Mouse (Mus musculus) hindlimb bud, embryonic 11.5 days (tissue): ENCODE measurements around the gene Kcnmb3.

Source experiments
- DNase-seq: peaks from one replicate; pipeline ENCODE4 v3.0.0-alpha.2; 2012; ENCODE audit warnings: low read depth, low spot score; ENCODE audit errors: extremely low spot score

The Kcnmb3 gene

GRCm38 (mm10) chr3:32495088-32495770 lies 3.2 kb upstream of the Kcnmb3 start:
- no peak for DNase-seq

GRCm38 (mm10) chr3:32494387-32495087 lies 2.5 kb upstream of the Kcnmb3 start:
- no peak for DNase-seq

GRCm38 (mm10) chr3:32490928-32491315 lies 1.1 kb downstream of the Kcnmb3 start:
- no peak for DNase-seq

GRCm38 (mm10) chr3:32490076-32490927 lies 1.7 kb downstream of the Kcnmb3 start:
- DNase-seq: no peak

DNA sequence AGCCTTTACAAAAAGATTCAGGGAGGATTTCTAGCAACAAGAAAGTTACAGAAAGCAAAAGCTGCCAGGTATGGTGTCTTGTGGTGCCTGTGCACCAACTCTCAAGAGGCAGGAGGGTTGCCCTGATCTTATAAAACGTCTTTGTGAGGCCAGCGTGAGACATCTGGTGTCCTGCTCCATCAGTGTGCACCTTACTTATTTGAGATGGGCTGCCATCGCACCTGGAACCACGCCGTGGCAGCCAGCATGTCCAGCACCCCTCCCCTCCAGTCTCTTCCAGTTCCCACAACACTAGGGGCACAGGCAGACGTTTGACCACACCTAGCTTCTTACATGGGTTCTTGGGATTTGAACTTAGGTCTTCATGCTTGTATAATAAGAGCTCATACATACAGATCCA lies 3.9 kb downstream of the Kcnmb3 start:
- no peak for DNase-seq

DNA sequence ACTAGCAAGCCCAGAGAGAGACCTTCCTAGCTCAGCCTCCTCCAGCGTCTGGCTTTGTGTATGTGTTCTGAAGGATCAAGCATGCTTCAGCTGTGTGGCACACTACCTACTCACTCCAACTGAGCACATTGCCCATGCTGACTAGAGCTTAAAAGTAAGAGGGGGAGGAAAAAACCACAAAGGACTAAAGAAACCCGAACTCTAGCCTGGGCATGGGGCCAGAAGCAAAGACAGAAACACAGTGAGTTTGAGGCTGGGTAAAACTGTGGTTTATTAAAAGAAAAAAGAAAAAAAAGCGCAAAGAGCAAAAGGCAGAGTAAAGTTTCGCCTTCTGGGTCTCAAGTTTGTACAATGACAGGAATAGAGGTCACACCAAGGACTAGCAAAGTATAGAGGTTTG lies 5.5 kb downstream of the Kcnmb3 start:
- no peak for DNase-seq

- DNase-seq: no peak
These were observed 9.0 kb downstream of the Kcnmb3 start for GRCm38 (mm10) chr3:32483035-32483434.

GRCm38 (mm10) chr3:32479961-32480360 lies 12.1 kb downstream of the Kcnmb3 start:
- no peak for DNase-seq

DNA sequence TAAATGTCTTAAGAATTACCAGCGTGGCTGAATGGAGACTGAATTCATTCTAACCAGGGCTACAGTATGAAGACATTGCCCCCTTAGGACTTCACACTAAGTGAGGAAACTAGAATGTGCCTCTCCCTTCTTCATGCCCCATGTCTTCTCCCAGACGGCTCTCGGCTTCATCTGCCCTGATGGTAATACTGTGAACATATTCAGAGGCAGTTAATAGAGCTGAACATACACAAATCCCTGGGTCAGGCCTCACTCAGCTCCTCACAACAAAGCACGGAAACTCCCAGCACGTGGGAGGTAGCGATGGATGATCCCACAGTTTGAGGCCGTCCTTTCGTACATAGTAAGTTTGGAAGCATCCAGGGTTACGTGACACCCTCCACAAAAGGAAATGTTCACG lies 18.8 kb downstream of the Kcnmb3 start:
- no peak for DNase-seq

- DNase-seq: no peak
These were observed 19.7 kb downstream of the Kcnmb3 start for GRCm38 (mm10) chr3:32472191-32472900.

GRCm38 (mm10) chr3:32471098-32471497 lies 20.9 kb downstream of the Kcnmb3 start:
- no peak for DNase-seq

DNA sequence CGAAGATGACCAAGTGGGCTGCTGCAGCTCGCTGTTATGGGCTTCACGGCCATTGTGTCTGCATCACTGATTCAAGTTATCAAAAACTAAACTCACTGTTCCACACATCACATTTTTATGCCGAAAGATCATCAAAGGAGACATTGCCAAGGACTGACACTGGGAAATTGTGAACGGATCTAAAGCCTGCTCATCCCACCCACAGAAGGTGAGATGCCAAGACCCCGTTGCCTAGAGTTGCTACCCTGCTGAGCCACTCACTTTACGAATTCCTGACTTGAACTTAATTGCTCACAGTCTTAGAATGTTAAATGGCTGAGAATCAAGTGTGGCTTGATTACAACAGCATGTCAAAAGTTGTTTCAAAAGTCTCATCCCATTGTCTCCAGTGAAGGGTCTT lies 21.6 kb downstream of the Kcnmb3 start:
- DNase-seq: no peak

GRCm38 (mm10) chr3:32468411-32468810 lies 23.6 kb downstream of the Kcnmb3 start:
- no peak for DNase-seq

GRCm38 (mm10) chr3:32467321-32467720 lies 24.7 kb downstream of the Kcnmb3 start:
- no peak for DNase-seq

DNA sequence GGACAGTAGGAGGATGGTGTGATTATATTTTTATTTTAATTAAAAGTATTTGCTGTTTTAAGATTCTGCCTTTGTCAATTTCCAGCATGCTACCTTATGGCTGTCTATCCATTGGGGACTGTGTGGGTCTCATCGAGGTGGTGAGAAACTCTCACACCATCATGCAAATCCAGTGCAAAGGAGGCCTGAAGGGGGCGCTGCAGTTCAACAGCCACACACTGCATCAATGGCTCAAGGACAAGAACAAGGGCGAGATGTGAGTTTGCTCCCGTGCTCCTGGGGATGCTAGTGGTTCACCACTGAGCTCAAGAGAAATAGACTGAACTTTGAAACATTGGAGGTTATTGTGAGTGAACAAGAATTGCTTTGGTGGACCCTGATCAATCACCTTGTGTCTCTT lies 32.3 kb downstream of the Kcnmb3 start:
- DNase-seq: no peak

DNA sequence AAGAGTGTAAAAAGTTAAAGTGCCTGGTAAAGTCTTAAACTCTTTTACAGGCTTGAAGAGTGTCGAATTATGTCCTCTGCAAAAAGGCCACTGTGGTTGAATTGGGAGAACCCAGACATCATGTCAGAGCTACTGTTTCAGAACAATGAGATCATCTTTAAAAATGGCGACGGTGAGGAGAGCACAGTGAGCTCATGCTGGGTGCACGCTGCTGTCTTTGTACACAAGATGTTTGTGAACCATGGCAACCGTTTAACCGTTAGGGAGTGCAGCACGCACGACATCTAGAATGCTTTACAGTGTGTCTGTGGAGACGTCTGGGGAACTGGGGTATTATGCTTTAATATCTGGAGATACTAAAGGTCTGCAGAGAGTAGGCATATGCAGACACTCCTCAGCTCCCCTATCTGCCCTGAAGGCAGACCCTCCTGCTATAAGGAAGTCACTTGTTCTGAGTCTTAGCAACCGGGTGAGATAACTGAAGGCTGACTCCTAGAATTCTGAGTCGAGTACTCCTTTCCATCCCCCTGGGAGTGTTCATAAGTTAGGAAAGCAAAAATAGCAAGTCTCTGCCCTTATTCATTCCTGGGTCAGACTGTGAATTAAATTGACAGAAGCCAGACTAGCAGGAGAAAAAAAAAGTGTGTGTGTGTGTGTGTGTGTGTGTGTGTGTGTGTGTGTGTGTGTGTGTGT lies 37.6 kb downstream of the Kcnmb3 start:
- no peak for DNase-seq

- DNase-seq: no peak
These were observed 50.3 kb downstream of the Kcnmb3 start for GRCm38 (mm10) chr3:32441710-32442109.

- no peak for DNase-seq
These were observed 53.3 kb downstream of the Kcnmb3 start for GRCm38 (mm10) chr3:32438716-32439115.

DNA sequence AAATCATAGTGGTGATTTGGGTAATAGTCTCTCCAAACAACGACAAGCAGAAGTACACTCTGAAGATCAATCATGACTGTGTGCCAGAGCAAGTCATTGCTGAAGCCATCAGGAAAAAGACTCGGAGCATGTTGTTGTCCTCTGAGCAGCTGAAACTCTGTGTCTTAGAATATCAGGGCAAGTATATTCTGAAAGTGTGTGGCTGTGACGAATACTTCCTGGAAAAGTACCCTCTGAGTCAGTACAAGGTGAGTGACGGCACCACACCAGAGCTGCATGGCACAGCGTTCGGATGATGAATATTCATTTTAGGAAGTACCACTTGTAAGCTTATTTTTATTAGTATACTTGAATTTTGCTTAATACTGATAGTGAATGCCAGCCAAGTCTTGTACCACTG lies 54.2 kb downstream of the Kcnmb3 start:
- DNase-seq: no peak

- DNase-seq: no peak
These were observed 54.7 kb downstream of the Kcnmb3 start for GRCm38 (mm10) chr3:32437297-32437696.

DNA sequence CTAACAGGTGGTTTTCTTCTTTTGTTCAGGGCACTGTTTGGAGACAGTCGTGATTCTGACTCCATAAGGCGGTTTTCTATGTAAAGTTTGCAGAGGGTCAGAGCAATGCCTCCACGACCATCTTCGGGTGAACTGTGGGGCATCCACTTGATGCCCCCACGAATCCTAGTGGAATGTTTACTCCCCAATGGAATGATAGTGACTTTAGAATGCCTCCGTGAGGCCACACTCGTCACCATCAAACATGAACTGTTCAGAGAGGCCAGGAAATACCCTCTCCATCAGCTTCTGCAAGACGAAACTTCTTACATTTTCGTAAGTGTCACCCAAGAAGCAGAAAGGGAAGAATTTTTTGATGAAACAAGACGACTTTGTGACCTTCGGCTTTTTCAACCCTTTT lies 55.9 kb downstream of the Kcnmb3 start:
- DNase-seq: no peak
